Mouse (Mus musculus): Measurements from ENCODE around the gene Lyl1. TPM values are rescaled to one million over a fixed set of nuclear protein-coding genes. Genes with fewer than 3 reads are reported as not detected.
"Not testable (repeated sequence)": the region's sequence is repeated elsewhere in the genome, so short reads cannot be mapped to it uniquely, and the experiment has no call there.

Lyl1 gene
- polyA plus RNA-seq, 1 experiment, result 0.04 TPM

DNA sequence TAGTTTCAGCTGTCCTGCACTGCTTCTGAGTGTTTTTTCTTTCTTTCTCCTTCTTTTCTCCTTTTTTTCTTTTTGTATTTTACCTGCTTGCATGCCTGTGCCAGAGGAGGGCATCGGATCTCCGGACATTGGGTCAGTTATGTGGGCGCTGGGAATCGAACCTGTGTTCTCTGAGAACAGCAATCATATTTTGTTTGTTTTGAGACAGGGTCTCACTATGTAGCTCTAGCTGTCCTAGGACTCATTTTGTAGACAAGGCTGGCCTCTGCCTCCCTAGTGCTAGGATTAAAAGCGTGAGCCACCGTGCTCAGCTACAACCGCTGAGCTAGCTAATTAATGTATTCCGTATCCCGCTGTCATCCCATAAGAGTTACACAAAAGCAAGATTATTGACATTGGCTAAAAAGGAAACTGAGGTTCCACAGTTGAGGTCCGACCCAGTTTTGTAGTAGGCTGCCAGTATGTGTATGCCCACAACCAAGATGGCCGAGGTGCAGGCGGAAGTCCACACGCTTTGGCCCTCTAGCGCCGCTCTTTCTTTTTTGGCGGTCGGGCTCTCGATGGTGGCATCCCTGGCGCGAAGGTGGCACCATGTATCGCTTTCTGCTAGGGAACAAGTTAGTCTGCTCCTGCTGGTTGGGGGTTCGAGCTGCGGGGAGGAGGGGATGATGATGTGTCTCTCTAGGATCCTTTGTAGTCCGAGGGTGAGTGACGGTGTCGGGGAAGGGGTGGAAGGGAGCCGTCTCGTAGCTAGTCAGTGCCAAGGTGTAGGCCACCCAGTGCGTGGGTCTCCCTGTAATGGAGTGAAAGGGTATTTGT, 36.5 kb upstream of the Lyl1 start:
- TF ChIP-seq MYOG (IDR thresholded peaks at IDR 0.05; ENCODE audit: control insufficient read depth, extremely low read depth, insufficient read length), result no peak
- no peak for TF ChIP-seq FOSL1 (IDR thresholded peaks at IDR 0.05; ENCODE audit: insufficient read depth, low read length, poor library complexity, severe bottlenecking)
- TF ChIP-seq MAX (IDR thresholded peaks at IDR 0.05), result peak; percentile 41
- no peak for TF ChIP-seq CTCF (IDR thresholded peaks at IDR 0.05; ENCODE audit: control insufficient read depth, insufficient read depth, insufficient read length)
- no peak for TF ChIP-seq USF1 (IDR thresholded peaks at IDR 0.05; ENCODE audit: low read depth)

DNA sequence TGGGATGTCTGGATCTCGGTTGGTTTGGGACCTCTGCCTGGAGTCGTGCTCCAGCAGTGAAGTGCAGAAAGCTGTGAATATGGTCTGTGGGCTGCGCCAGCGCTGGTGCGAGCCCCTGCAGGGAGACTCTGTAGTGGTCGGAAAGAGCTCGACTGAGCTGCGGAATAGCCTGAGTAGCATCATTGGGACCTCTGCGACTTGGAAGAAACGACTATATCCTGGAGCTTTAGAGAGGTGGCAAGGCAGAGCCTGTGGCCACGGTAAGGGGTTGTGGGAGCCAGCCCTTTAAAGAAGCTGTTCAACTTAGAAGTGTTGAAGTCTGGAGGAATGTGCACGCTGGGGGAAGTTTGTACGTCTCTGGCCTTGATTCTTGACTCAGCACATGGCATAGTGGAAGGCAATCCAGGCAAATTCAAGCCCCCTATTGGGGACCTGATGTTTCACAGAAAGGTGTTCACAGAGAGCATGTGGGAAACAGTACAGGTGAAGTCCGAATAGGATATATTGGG, 35.8 kb upstream of the Lyl1 start:
- peaks cover 51% of the 10 kb centered on the region for H3K79me2 ChIP-seq (ENCODE audit: control insufficient read depth, insufficient read depth)
- H3K27me3 ChIP-seq (ENCODE audit: control insufficient read depth, insufficient read depth, insufficient read length), result no peaks in the 10 kb centered on the region
- H3K79me3 ChIP-seq (ENCODE audit: low read depth), result peaks cover 29% of the 10 kb centered on the region
- TF ChIP-seq FOSL1 (IDR thresholded peaks at IDR 0.05; ENCODE audit: insufficient read depth, low read length, poor library complexity, severe bottlenecking), result no peak
- TF ChIP-seq MAX (IDR thresholded peaks at IDR 0.05), result no peak
- TF ChIP-seq CTCF (IDR thresholded peaks at IDR 0.05; ENCODE audit: control insufficient read depth, insufficient read depth, insufficient read length), result no peak
- no peak for TF ChIP-seq USF1 (IDR thresholded peaks at IDR 0.05; ENCODE audit: low read depth)
- TF ChIP-seq MYOG (IDR thresholded peaks at IDR 0.05; ENCODE audit: control insufficient read depth, extremely low read depth, insufficient read length), result no peak
- TF ChIP-seq CEBPB (IDR thresholded peaks at IDR 0.05; ENCODE audit: low read depth), result no peak
- no peak for TF ChIP-seq MYOD1 (IDR thresholded peaks at IDR 0.05; ENCODE audit: control insufficient read depth, insufficient read length, low read depth)
- no peaks in the 10 kb centered on the region for H3K36me3 ChIP-seq (ENCODE audit: control insufficient read depth, insufficient read depth)
- peak overlapping the region; percentile 80 for H3ac ChIP-seq (ENCODE audit: control insufficient read depth, insufficient read length, low read depth)
- peak overlapping the region; percentile 48 for H3K4me3 ChIP-seq (ENCODE audit: insufficient read depth, poor library complexity, severe bottlenecking)

More for the DNA sequence above, 36.5 kb upstream of the Lyl1 start:
- Histone ChIP-seq H3K79me3 (ENCODE audit: low read depth) (peaks cover 29% of the 10 kb centered on the region), H3ac (ENCODE audit: control insufficient read depth, insufficient read length, low read depth) (peak overlapping the region; percentile 80), H3K27me3 (ENCODE audit: control insufficient read depth, insufficient read depth, insufficient read length) (no peaks in the 10 kb centered on the region), H3K4me3 (ENCODE audit: insufficient read depth, poor library complexity, severe bottlenecking) (peak overlapping the region; percentile 48), H3K79me2 (ENCODE audit: control insufficient read depth, insufficient read depth) (peaks cover 58% of the 10 kb centered on the region), H3K36me3 (ENCODE audit: control insufficient read depth, insufficient read depth) (no peaks in the 10 kb centered on the region)

DNA sequence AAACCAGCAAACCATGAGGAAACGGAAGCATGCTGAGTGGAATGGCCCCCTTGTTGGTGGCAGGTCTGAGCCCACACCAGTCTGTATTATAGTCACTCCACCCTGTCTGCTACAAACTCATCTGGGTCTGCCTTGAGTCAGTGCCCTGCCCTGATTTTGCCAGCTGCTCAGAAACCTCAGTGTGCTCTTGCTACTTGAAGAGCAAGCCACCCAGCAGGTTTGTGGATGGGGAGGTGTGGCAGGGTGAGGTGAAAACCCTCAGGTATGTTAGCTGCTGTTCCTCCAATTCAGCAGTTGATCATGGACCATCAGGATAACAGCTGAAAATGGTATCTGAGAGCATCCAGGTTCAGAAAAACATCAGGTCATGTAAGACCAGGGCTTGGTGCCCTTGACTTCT, 33.2 kb upstream of the Lyl1 start:
- no peak overlapping the region for H3K4me3 ChIP-seq (ENCODE audit: insufficient read depth, poor library complexity, severe bottlenecking)
- no peak overlapping the region for H3ac ChIP-seq (ENCODE audit: control insufficient read depth, insufficient read length, low read depth)
- TF ChIP-seq CTCF (IDR thresholded peaks at IDR 0.05; ENCODE audit: control insufficient read depth, insufficient read depth, insufficient read length), result no peak
- no peak for TF ChIP-seq MYOG (IDR thresholded peaks at IDR 0.05; ENCODE audit: control insufficient read depth, extremely low read depth, insufficient read length)
- no peak for TF ChIP-seq FOSL1 (IDR thresholded peaks at IDR 0.05; ENCODE audit: insufficient read depth, low read length, poor library complexity, severe bottlenecking)
- TF ChIP-seq MYOD1 (IDR thresholded peaks at IDR 0.05; ENCODE audit: control insufficient read depth, insufficient read length, low read depth), result no peak
- no peak for TF ChIP-seq CEBPB (IDR thresholded peaks at IDR 0.05; ENCODE audit: low read depth)
- TF ChIP-seq MAX (IDR thresholded peaks at IDR 0.05), result no peak
- TF ChIP-seq USF1 (IDR thresholded peaks at IDR 0.05; ENCODE audit: low read depth), result no peak
- no peaks in the 10 kb centered on the region for H3K27me3 ChIP-seq (ENCODE audit: control insufficient read depth, insufficient read depth, insufficient read length)
- peaks cover 10% of the 10 kb centered on the region for H3K79me3 ChIP-seq (ENCODE audit: low read depth)
- H3K36me3 ChIP-seq (ENCODE audit: control insufficient read depth, insufficient read depth), result peaks cover 7% of the 10 kb centered on the region
- peaks cover 28% of the 10 kb centered on the region for H3K79me2 ChIP-seq (ENCODE audit: control insufficient read depth, insufficient read depth)

DNA sequence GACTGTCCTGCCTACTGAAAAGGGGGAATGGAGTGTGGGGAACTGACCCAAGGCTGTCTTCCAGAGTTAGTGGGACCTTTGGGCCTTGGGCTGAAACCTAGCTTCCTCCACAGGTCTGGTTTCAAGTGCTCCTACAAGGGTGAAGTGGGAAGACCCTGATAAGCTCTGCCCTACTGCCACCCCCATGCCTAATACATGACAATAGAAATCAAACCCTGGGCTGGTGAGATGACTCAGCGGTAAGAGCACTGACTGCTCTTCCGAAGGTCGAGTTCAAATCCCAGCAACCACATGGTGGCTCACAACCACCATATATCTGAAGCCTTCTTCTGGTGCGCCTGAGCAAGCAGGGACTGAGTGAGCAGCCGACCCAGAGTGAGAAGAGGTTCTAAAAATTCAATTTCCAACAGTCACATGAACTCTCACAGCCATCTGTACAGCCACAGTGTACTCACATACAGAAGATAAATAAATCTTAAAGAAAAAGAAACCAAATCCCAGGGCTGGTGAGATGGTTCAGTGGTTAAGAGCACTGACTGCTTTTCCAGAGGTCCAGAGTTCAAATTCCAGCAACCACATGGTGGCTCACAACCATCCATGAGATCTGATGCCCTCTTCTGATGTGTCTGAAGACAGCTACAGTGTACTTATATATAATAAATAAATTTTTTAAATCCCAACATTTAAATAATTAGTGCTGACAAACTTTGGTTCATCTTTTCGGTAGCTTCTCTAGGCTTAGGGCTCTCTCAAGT, 32.3 kb upstream of the Lyl1 start:
- Histone ChIP-seq H3ac (ENCODE audit: control insufficient read depth, insufficient read length, low read depth) (no peak overlapping the region), H3K36me3 (ENCODE audit: control insufficient read depth, insufficient read depth) (peaks cover 12% of the 10 kb centered on the region), H3K79me2 (ENCODE audit: control insufficient read depth, insufficient read depth) (peaks cover 28% of the 10 kb centered on the region), H3K4me3 (ENCODE audit: insufficient read depth, poor library complexity, severe bottlenecking) (no peak overlapping the region), H3K27me3 (ENCODE audit: control insufficient read depth, insufficient read depth, insufficient read length) (no peaks in the 10 kb centered on the region), H3K79me3 (ENCODE audit: low read depth) (peaks cover 8% of the 10 kb centered on the region)
- TF ChIP-seq FOSL1 (IDR thresholded peaks at IDR 0.05; ENCODE audit: insufficient read depth, low read length, poor library complexity, severe bottlenecking), result no peak
- no peak for TF ChIP-seq USF1 (IDR thresholded peaks at IDR 0.05; ENCODE audit: low read depth)
- TF ChIP-seq CTCF (IDR thresholded peaks at IDR 0.05; ENCODE audit: control insufficient read depth, insufficient read depth, insufficient read length), result no peak
- no peak for TF ChIP-seq MYOD1 (IDR thresholded peaks at IDR 0.05; ENCODE audit: control insufficient read depth, insufficient read length, low read depth)
- no peak for TF ChIP-seq CEBPB (IDR thresholded peaks at IDR 0.05; ENCODE audit: low read depth)
- TF ChIP-seq MAX (IDR thresholded peaks at IDR 0.05), result no peak
- no peak for TF ChIP-seq MYOG (IDR thresholded peaks at IDR 0.05; ENCODE audit: control insufficient read depth, extremely low read depth, insufficient read length)

DNA sequence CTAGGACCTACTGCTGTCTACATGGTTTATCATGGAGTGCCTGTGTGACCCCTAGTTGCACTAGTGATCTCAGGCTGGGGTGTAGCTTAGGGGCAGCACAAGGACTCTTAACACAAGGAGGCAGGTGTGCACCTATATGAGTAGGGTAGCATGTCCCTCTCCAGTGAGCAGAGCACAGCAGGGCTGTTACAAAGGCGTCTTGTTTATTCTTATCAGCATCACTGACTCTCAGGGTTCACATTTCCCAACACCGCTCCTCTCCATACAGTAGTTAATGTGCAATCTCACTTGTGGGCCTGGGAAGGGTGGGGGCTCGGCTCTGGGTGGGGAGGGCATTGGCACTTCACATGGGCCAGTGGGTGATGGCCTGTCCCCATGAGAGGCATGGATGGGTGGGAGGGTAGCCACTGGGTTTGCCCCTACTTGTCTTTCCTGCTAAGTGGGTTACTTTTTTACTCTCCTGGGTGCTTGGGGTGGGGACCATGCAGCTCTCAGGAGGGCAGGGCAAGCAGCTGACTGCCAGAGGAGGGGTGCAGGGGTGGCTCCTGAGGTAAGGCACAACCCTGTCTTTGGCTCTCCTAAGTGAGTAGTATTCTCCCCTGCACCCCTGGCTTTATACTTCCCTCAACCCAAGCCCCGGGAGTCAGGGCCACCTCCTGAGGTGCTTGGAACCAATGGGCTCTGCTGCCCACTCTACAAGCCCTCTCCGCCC, 30.8 kb upstream of the Lyl1 start:
- H3K4me3 ChIP-seq (ENCODE audit: insufficient read depth, poor library complexity, severe bottlenecking); H3K79me3 ChIP-seq (ENCODE audit: low read depth); H3ac ChIP-seq (ENCODE audit: control insufficient read depth, insufficient read length, low read depth); H3K27me3 ChIP-seq (ENCODE audit: control insufficient read depth, insufficient read depth, insufficient read length): not testable (repeated sequence)
- H3K79me2 ChIP-seq (ENCODE audit: control insufficient read depth, insufficient read depth), result peaks cover 18% of the 10 kb centered on the region
- peaks cover 12% of the 10 kb centered on the region for H3K36me3 ChIP-seq (ENCODE audit: control insufficient read depth, insufficient read depth)

Measured in C2C12 (cell line).